Mouse (Mus musculus) stomach, postnatal 0 days (tissue): ENCODE data around the gene Tns4.

Experiments
- CTCF ChIP-seq: IDR thresholded peaks from 2 replicates; pipeline ENCODE4 v1.5.1; 2016; ENCODE audit warnings: antibody characterized with exemption, low read depth, mild to moderate bottlenecking, moderate library complexity
- EP300 ChIP-seq: optimal IDR thresholded peaks from 2 replicates; pipeline ENCODE3; 2016; ENCODE audit warnings: antibody characterized with exemption

DNA sequence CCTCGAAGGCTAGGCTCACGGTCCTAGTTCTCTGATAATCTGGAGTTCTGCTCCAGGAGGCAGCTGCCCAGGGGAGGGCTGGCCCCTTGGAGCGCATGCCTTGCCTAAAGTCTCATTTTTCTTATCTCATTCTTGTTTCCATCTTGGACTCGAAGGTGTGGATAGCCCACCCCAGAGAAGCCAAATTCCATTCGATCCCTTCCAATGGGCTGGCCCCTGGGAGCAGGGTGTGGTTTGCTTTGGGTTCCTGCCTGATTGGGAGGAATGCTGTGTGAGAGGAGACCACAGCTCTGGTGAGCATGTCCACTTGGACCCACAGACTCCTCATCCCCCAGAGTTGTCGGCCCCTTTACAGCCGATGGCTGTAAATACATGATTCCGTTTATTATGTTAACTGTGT lies 12.6 kb upstream of the Tns4 start:
- TF ChIP-seq CTCF, result no peak
- no peak for TF ChIP-seq EP300
